Mouse (Mus musculus) liver, adult 10 weeks (tissue): ENCODE results near the gene Ccdc103. TPM values are rescaled to one million over a fixed set of nuclear protein-coding genes. Genes with fewer than 3 reads are reported as not detected.

Experiments used
- polyA plus RNA-seq: library from polyadenylated mRNA; stranded (reverse); fragments of 350-450 nt; fragmentation: Illumina TruSeq; extraction: RNeasy Lipid Tissue Mini Kit (QIAGEN cat#74804); gene quantifications from one replicate; pipeline ENCODE4 v1.2.3, GENCODE M21; 2014; ENCODE audit warnings: low read depth, low replicate concordance

The Ccdc103 gene
- polyA plus RNA-seq, result not detected

DNA sequence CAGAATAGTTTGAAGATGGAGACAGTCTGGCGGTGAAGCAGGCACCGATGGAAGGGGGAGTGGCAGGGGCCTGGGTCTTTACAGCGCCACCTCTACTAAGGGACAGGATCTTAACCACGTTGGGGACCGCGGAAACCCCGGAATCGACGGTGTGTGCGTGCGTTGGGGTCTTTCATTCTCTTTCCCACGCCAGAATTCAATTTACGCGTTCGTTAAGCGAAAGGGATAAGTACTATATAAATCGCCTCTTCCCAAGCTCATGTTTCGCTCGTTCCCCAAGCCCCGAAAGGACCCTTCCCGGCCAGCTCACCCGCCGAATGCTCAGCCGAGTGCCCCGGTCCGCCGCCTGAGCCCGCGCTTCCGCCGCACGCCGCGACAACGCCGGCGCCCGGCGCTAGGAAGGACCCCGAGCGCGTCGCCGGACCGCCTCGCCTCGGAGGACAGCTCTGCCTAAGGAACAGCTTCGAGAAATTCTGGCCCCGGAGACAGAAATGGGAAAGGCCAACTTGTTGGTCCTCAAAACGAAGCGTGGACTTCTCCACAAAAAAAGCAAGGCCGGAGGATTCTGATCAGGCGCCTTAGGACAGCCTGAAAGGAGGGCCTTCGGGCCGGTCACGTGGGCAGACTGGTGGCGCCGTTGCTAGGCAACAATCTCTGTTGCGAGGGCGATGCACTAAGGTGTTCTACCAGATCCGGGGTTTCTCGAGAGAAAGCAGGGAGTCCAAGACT, at the start of gene Ccdc103, which contains the start of gene Eftud2:
Gene Ccdc103, plus strand, starts transcription at position 620 of the 729 bp plus-strand sequence.
Gene Eftud2, minus strand, starts transcription at position 401 of the 729 bp plus-strand sequence.

DNA sequence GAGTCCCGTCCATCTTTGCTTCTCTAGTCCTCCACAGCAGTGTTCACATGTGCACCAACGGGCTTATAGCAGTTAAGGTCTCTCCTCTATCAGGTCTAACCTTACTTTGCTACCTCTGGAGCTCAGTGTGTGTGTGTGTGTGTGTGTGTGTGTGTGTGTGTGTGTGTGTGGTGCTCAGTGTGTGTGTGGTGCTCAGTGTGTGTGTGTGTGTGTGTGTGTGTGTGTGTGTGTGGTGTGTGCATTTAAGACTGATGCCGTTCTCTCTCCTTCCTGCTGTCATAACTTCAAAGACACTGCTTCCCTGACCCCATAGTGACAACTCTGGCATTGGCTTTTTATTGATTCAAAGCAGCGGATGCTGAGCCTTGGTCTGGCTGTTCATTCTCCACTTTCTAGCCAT, 45.5 kb upstream of the Ccdc103 start, which contains the start of gene Higd1b:
Gene Higd1b, plus strand, starts transcription at position 301 of the 400 bp plus-strand sequence.

DNA sequence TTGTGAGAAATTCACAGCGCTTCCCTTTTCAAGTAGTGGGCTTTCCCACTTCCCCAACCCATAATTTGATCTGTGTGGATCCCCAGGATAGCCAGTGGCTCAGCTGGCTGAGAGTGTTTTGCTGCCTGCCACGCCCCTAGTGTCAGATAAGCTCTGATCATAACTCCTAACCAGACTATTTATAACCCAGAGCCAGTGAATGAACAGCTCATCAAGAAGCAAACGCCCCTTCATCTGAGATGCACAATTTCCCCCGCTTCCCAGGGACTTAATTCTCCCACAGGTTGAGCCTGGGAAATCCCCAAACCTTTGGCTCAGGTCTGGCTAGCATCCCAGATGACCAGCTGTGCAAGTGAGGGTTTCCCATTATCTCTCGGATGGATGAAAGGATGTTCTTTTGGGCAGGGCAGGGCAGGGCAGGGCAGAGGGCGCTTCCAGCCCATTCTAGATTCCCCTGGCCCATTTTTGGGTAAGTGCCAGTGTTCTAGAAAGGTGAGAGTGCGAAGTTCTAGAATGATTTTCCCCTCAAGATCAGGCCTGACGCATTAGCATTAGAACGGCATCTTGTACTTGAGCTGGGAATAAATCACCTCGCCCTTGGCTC, 3.7 kb downstream of the Ccdc103 start, which contains the start of gene Fam187a:
Gene Fam187a, plus strand, starts transcription at position 554 of the 604 bp plus-strand sequence.

GRCm38 (mm10) chr11:102900763-102901162, 19.8 kb downstream of the Ccdc103 start, which contains the start of gene Gfap:
Gene Gfap, minus strand, starts transcription at chr11:102900912.

GRCm38 (mm10) chr11:102924557-102925350, 43.8 kb downstream of the Ccdc103 start, which contains the start of gene Kif18b:
Gene Kif18b, minus strand, starts transcription at chr11:102925124.

Other genes starting within 250 kb of the Ccdc103 start
- not detected for gene Meioc, start 217.5 kb upstream of the Ccdc103 start, polyA plus RNA-seq
- gene Ccdc43, start 183.4 kb upstream of the Ccdc103 start, polyA plus RNA-seq, result 17.3 TPM
- gene Adam11, start 119.8 kb upstream of the Ccdc103 start, polyA plus RNA-seq, result 0.50 TPM
- gene Gjc1, start 61.5 kb upstream of the Ccdc103 start, polyA plus RNA-seq, result 0.66 TPM
- gene Higd1b, start 45.4 kb upstream of the Ccdc103 start, polyA plus RNA-seq, result not detected
- gene Eftud2, start 219 bp upstream of the Ccdc103 start, polyA plus RNA-seq, result 7.8 TPM
- gene Fam187a, start 4.0 kb downstream of the Ccdc103 start, polyA plus RNA-seq, result not detected
- 0.24 TPM for gene Gfap, start 19.7 kb downstream of the Ccdc103 start, polyA plus RNA-seq
- not detected for gene Kif18b, start 43.9 kb downstream of the Ccdc103 start, polyA plus RNA-seq
- gene C1ql1, start 65.5 kb downstream of the Ccdc103 start, polyA plus RNA-seq, result not detected
- gene Nmt1, start 147.0 kb downstream of the Ccdc103 start, polyA plus RNA-seq, result 11.1 TPM
- gene Dcakd, start 147.1 kb downstream of the Ccdc103 start, polyA plus RNA-seq, result 20.2 TPM
- gene Plcd3, start 220.5 kb downstream of the Ccdc103 start, polyA plus RNA-seq, result not detected
- 10.8 TPM for gene Acbd4, start 220.5 kb downstream of the Ccdc103 start, polyA plus RNA-seq
- 16.2 TPM for gene Hexim1, start 235.0 kb downstream of the Ccdc103 start, polyA plus RNA-seq